Mouse (Mus musculus) gastrocnemius, adult 2 months (tissue): ENCODE measurements around the gene Sys1. TPM values are rescaled to one million over a fixed set of nuclear protein-coding genes. Genes with fewer than 3 reads are reported as not detected.
A peak's percentile ranks its signal among the peaks of the same experiment; 100 is the strongest.

Source experiments
- DNase-seq: peaks from one replicate; pipeline ENCODE4 v3.0.0; 2022
- H3K27ac ChIP-seq: fragments of 200-600 bp; 2 replicates; pipeline ENCODE4 v1.8.1; 2022; ENCODE audit warnings: mild to moderate bottlenecking
- H3K4me3 ChIP-seq: fragments of 200-600 bp; 2 replicates; pipeline ENCODE4 v1.8.1; 2022; ENCODE audit warnings: mild to moderate bottlenecking, moderate library complexity
- CTCF ChIP-seq: fragments of 200-600 bp; IDR thresholded peaks from 2 replicates; pipeline ENCODE4 v1.8.1; 2022; ENCODE audit warnings: antibody characterized with exemption, mild to moderate bottlenecking, moderate library complexity
- intact Hi-C: fragments of 180-260 bp; cut with DNase I; formaldehyde crosslinking; loops from one replicate; pipeline ENCODE4 v1.15.1; 2025
- total RNA-seq, 2 experiments: library from RNA; stranded (reverse); gene quantifications; 2 replicates each; pipeline ENCODE4 v1.2.3; 2021

Gene Sys1
- total RNA-seq, 2 experiments from 2014 or later: 21.7 to 24.7 TPM

- Histone ChIP-seq H3K4me3 (no peak overlapping the region), H3K27ac (no peak overlapping the region)
- DNase-seq: no peak
- intact Hi-C loops: loop anchor here (2.0 kb wide), 1 partner anchor 46 kb away; no protein-coding TSS in a partner anchor
- TF ChIP-seq CTCF: no peak
Measured at GRCm38 (mm10) chr2:164516592-164516991, 59.8 kb downstream of the Sys1 start.

DNA sequence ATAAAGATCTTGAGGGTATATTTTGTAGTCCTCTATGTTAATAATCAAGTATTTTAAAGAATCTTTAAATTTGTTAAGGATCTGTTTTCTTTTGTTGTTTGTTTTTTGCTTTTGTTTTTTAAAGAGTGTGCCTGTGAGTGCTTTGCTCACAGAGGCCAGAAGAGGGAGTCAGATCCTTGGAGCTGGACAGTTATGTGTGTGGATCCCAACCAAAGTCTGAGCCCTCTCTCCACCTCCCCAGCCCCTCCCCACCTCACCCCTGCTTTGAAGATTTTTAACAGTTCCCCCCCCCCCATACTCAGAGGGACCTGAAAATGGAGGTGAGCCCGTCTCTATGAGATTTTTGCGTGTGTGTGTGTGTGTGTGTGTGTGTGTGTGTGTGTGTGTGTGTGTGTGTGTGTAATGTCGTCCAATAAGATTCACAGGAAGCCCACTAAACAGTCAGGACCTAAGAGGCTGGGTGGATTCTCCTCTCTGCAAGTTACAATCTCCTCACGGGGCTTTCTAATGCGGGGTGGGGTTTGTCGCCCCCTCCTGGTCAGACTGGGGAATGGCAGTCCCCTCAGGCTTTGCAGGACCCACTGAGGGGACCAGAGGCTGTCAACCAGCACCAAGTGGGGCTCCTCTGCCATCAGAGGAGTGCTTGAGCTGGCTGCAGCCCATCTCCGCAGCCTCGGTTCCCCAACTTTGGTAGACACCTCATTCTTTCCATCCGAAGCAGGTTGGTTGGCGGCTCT is 60.9 kb downstream of the Sys1 start:
- Histone ChIP-seq H3K4me3 (no peak overlapping the region), H3K27ac (no peak overlapping the region)
- DNase-seq: peak; percentile 65
- intact Hi-C loops: loop anchor here (2.0 kb wide), 2 partner anchors 47 to 101 kb away; no protein-coding TSS in a partner anchor
- TF ChIP-seq CTCF: peak; percentile 96

GRCm38 (mm10) chr2:164518266-164519170 is 61.8 kb downstream of the Sys1 start:
- H3K27ac ChIP-seq: no peak overlapping the region
- no peak for TF ChIP-seq CTCF

GRCm38 (mm10) chr2:164519171-164519526 is 62.4 kb downstream of the Sys1 start:
- intact Hi-C loops: loop anchor here (2.0 kb wide), 1 partner anchor 102 kb away; no protein-coding TSS in a partner anchor
- DNase-seq: no peak
- H3K27ac ChIP-seq: no peak overlapping the region
- H3K4me3 ChIP-seq: no peak overlapping the region
- no peak for TF ChIP-seq CTCF

More at GRCm38 (mm10) chr2:164518266-164519170, 61.8 kb downstream of the Sys1 start:
- intact Hi-C loops: loop anchor here (2.0 kb wide), 1 partner anchor 102 kb away; no protein-coding TSS in a partner anchor
- no peak overlapping the region for H3K4me3 ChIP-seq
- DNase-seq: no peak

DNA sequence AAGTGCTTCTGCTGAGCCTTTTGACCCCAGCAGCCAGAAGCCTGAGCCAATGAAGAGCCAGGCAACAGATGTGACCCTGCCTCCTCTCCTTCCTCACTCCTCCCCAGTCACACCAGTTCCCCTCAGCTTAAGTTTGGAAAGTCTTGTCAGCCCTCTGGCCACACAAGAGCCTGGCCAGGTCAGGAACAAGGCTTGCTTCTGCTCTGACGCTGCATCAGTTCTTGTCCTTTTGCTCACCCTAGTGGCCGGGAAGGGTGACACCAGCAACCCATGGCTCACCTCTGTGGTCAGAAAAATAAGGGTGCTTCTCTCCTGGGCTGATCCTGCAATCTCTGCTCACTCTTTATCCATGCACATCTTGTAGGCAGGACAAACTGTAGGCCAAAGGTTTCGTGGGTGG is 64.0 kb downstream of the Sys1 start:
- intact Hi-C loops: loop anchor here (5.0 kb wide), 1 partner anchor 118 kb away; the partner anchor contains the start of gene Rbpjl

GRCm38 (mm10) chr2:164521841-164522240 is 65.1 kb downstream of the Sys1 start:
- intact Hi-C loops: loop anchor here (5.0 kb wide), 1 partner anchor 120 kb away; the partner anchor contains the start of gene Rbpjl

More for the DNA sequence above, 64.0 kb downstream of the Sys1 start:
- TF ChIP-seq CTCF: peak; percentile 79
- peak; percentile 66 for DNase-seq
- H3K4me3 ChIP-seq: no peak overlapping the region
- no peak overlapping the region for H3K27ac ChIP-seq

GRCm38 (mm10) chr2:164522280-164522679 is 65.5 kb downstream of the Sys1 start:
- no peak overlapping the region for H3K4me3 ChIP-seq
- TF ChIP-seq CTCF: no peak
- intact Hi-C loops: loop anchor here (5.0 kb wide), 1 partner anchor 120 kb away; the partner anchor contains the start of gene Rbpjl
- H3K27ac ChIP-seq: no peak overlapping the region
- no peak for DNase-seq

More at GRCm38 (mm10) chr2:164521841-164522240, 65.1 kb downstream of the Sys1 start:
- no peak for TF ChIP-seq CTCF
- Histone ChIP-seq H3K27ac (no peak overlapping the region), H3K4me3 (no peak overlapping the region)
- no peak for DNase-seq

DNA sequence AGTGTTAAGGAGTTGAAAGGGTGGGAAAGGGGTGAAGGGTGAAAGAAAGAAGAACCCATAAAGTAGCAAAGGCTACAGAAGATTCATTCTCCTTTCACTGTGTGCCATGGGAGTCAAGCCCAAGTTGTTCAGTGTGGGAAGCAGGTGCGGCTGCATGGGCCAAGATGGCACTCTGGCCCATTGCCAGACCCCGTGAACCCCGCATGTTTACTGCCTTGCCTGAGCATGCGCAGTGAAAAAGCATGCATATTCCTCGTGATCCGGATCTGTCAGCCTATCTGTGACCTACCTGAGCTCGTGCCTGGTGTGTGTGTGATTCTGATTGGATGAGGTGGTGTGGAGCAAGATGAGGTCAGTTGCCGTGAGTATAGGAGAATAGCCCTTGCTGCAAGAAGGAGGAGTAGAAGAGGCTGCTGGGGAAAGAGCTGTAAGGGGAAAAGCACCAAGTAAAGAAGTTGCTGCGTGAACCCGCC is 66.6 kb downstream of the Sys1 start:
- intact Hi-C loops: loop anchor here (5.0 kb wide), 1 partner anchor 121 kb away; the partner anchor contains the start of gene Rbpjl
- no peak for DNase-seq
- no peak overlapping the region for H3K27ac ChIP-seq
- peak overlapping the region; percentile 21; the same call in 1 of the 2 replicates for H3K4me3 ChIP-seq
- no peak for TF ChIP-seq CTCF

DNA sequence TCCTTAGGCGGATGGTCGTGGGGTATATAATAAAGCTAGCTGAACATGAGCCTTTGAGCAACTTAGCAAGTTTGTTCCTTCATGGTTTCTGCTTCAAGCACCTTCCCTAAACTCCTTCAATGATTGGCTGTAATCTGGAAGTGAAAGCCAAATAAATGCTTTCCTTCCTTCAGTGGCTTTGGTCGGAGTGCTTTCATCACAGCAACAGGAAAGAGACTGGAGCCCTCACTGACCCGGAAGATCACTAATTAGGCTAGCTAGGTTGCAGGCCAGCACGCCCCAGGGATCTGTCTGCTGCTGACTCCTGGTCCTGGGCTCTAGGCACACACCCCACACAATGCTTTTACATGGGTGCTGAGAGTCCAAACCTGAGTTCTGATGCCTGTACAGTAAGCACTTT is 71.8 kb downstream of the Sys1 start:
- intact Hi-C loops: no loop called here
- TF ChIP-seq CTCF: no peak
- Histone ChIP-seq H3K4me3 (no peak overlapping the region), H3K27ac (no peak overlapping the region)
- no peak for DNase-seq

Other genes starting within 250 kb of the Sys1 start
- gene Wfdc15b, start 235.3 kb upstream of the Sys1 start, total RNA-seq: not detected
- gene Svs2, start 218.5 kb upstream of the Sys1 start, total RNA-seq: not detected
- gene Svs3b, start 200.3 kb upstream of the Sys1 start, total RNA-seq: not detected
- not detected for gene Svs4, start 178.5 kb upstream of the Sys1 start, total RNA-seq
- not detected for gene Svs3a, start 167.7 kb upstream of the Sys1 start, total RNA-seq
- gene Svs6, start 140.2 kb upstream of the Sys1 start, total RNA-seq: not detected
- gene Svs5, start 124.2 kb upstream of the Sys1 start, total RNA-seq: not detected
- gene Slpi, start 67.9 kb upstream of the Sys1 start, total RNA-seq: under 1 TPM in 1 of 2 experiments, not detected in 1; 0.45 TPM
- gene Rbpjl, start 53.8 kb upstream of the Sys1 start, total RNA-seq: not detected
- 1 to 10 TPM in 1 of 2 experiments, under 1 TPM in 1; 0.56 to 1.7 TPM for gene Matn4, start 51.8 kb upstream of the Sys1 start, total RNA-seq
- 10 to 100 TPM; 39.8 to 95.4 TPM for gene Sdc4, start 13.1 kb upstream of the Sys1 start, total RNA-seq
- 1 to 10 TPM; 7.6 to 9.4 TPM for gene Gm20458, start 4.0 kb downstream of the Sys1 start, total RNA-seq
- gene Trp53tg5, start 16.8 kb downstream of the Sys1 start, total RNA-seq: not detected
- 10 to 100 TPM; 12.9 to 25.5 TPM for gene Dbndd2, start 29.1 kb downstream of the Sys1 start, total RNA-seq
- 10 to 100 TPM; 27.2 to 33.5 TPM for gene Pigt, start 40.6 kb downstream of the Sys1 start, total RNA-seq
- not detected for gene Wfdc2, start 105.4 kb downstream of the Sys1 start, total RNA-seq
- gene Spint3, start 116.5 kb downstream of the Sys1 start, total RNA-seq: not detected
- gene Wfdc6a, start 128.5 kb downstream of the Sys1 start, total RNA-seq: not detected
- gene Eppin, start 136.6 kb downstream of the Sys1 start, total RNA-seq: not detected
- not detected for gene Wfdc6b, start 156.6 kb downstream of the Sys1 start, total RNA-seq
- not detected for gene Wfdc8, start 156.7 kb downstream of the Sys1 start, total RNA-seq
- not detected for gene Wfdc16, start 181.8 kb downstream of the Sys1 start, total RNA-seq
- not detected for gene Wfdc10, start 199.1 kb downstream of the Sys1 start, total RNA-seq
- gene Wfdc9, start 199.6 kb downstream of the Sys1 start, total RNA-seq: not detected
- not detected for gene Wfdc11, start 217.1 kb downstream of the Sys1 start, total RNA-seq
- gene Wfdc13, start 228.1 kb downstream of the Sys1 start, total RNA-seq: not detected
- gene Spint4, start 241.5 kb downstream of the Sys1 start, total RNA-seq: not detected